Mouse (Mus musculus) ovary, postnatal 14 days (tissue): ENCODE measurements around the gene Scn8a.

Source experiments
- DNase-seq: peaks from one replicate; pipeline ENCODE4 v3.0.0; 2022; ENCODE audit warnings: low spot score

Gene Scn8a

DNA sequence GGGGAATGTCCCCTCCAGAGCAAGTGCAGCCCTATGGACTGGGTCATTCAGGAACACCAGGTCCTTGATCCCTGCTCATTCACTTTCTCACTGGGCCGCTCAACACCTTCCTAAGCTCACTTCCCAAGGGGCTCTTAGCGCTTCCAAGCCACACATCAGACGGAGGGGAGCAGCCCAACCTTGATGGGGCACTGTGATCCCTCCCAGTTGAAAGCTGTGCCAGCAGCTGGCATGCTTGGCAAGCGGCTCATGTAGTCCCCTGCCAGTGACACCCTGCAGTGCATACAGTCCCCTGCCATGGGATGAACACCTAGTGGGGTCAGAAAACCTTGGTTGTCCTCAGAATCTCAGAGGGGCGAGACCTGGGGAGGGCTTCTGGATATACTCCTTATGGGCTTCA is 204.4 kb downstream of the Scn8a start:
- DNase-seq, result no peak

DNA sequence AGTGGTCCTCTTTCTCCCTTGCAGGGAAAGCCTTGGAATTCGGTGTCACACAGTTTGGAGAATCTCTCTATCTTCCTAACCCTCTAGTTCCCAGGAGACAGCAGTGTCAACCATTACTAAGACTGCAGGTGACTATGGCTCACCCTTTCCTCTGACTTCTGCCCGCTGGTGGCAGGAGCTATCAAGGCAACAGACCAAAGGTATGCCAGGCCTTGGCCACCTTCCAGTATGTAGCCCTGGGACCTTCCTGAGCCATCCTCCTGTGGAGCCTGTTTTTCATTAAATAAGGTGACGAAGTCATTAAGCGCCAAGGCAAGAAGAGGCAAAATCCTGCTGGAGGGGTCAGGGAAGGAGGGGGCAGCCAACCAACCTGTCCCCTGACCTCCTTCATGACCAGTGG is 205.5 kb downstream of the Scn8a start:
- DNase-seq, result no peak

DNA sequence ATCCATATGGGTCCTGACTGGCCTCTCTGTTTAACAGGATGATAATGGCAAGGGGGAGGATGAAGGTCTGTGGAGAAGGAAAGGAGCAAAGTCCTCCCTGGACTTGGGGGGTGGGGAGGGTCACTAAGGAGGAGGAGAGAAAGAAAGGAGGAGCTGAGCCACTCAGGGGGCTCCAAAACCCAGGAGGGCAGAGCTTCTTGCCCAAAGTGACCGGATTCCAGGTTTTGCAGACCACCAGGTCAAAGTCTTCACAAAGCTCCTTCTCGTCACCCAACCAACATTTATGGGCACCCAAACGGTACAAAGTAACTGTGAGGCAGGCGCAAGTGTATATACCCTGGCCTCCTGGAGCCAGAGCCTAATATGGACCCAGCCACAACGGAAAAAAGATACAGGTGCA is 206.0 kb downstream of the Scn8a start:
- DNase-seq, result no peak

DNA sequence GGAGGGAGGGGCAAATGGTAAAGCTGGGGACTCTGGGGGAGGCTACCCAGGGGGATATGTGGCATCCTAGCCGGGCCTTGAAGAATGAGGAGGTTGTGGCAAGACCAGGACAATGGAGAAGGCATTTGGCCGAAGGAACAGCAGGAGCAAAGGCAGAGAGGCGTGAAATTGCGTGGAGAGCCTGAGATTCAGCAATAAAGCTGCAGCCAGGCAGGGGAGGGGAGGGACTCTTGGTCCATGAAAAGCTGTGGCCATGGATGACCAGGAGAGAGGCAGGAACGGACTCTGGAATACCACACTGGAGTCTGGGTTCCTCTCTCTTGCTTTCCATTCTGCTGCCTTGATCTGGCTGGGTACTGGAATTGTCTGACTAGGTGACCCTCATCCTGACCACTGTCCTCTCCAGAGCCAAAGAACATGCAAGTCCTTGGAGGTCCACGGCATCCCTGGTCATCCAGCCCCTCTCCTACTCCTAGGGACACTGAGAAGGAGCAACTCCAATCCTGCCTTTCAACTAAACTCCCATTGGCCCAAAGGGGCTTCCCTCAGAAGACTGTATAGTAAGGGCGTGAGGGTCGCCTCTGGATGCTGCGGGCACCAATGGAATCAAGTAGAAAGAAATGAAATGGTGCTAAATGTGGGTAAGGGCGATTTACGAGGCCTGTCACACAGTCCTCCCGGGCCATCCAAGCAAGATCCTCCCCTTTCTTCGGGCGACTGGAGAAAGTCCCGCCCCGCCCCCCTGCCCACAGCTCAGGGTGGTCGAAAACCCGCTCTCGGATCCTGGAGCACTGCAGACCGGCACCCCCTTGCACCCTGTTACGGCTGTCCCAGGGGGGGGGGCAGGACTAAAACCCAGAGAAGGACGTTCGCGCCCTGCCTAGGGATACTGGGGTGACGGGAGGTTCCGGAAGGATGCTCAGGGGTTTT is 206.7 kb downstream of the Scn8a start:
- DNase-seq, result no peak

DNA sequence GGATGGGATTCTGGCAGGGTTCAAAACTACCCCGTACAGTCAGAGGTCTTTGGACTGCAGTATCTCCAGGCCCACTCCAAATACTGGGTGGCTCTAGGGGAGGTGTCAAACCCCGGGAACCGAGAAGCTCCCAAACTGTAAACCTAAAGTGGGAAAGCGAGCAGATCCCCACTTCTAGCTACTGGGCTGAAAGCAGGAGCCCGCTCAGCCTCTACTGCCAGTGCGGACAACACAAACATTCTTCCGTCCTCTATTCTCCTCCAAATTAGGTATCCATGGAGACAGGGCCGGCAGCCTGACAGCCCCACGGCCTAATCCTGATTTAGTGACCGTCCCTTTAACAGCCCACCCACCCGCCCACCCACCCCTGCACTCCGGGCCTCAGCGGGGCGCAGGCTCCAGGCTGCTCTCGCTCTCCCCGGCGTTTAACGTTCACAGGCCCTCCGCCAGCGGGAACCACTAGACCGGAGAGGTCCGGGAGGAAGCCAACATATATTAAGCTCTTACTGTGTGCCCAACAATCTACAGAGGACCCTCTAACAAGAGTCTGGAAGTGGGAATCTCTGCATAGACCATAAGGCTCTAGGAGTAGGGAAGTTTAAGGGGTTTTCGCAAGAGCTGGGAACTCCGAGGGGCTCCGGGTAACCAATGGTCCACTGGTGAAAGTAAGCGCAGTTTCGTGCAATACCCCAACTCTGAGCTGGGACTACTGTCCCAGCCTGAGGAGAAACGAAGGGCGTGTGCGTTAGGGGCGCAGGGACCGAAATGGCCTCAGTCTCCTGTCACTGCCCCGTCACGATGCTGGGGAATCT is 207.5 kb downstream of the Scn8a start:
- no peak for DNase-seq

DNA sequence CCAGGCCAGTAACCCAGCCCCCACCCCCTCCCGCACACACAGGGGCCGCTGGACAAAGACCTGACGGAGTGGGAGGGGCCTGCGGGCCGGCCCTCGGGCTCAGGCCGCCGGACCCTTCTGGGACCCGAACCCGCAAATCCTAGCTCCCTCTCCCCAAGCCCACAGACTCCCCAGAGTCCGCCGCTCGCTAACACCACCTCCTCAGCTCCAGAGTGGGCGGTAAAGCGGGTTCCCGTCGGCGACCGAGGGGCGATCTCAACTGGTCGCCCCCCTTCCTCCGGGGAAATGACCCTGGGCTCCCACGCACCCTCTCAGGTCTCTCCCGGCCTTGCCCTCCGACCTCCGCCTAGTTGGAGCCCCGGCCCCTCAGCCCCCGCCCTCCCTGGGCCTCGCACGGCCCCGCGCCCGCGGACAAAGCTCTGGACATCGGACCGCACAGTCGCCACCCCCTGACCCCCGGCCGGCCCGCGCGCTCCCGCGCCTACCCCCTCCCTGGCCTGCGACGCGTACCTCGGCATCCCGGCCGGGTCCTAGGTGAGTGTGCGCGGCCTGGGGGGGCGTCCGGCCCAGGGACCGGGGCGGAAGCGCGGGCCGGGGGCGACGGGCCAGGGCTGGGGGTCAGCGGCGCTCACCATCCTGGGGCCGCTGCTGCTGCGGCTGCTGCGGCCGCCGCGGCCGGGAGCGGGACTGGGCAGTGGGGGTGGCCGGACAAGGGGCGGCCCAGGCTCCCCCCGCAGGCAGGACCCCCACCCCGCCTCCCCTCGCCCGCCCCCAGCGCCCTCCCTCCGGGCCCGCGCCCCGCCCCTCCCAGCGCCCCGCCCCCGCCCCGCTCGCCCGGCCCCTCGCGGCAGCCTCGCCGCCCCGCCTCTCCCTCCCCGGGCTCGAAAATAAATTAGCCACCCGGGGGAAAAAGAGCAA is 208.4 kb downstream of the Scn8a start, which contains the start of gene Fignl2:
Gene Fignl2 (minus strand): TSS at position 755 of the 918 bp plus-strand sequence.
- DNase-seq, result peak; percentile 36

DNA sequence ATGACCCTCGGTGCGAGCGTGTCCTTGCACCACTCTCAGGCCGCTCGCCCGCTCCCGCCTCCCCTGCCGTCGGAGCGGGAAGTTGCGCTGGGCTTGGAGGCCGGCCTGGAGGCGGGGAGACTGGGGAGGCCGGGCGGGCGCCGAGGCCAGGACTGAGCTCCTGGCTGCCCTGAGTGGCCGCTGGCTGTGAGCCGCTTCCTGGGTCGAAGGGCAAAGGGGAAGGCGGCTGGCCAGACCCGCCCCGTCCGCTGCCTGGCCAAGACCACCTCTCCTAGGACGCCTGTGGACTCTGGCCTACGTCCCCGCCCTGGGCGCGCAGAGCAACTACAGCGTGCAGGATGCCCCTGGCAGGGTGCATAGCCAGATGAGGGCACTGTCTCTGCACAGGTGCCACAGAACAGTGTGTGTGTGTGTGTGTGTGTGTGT is 209.1 kb downstream of the Scn8a start:
- DNase-seq, result peak; percentile 86

DNA sequence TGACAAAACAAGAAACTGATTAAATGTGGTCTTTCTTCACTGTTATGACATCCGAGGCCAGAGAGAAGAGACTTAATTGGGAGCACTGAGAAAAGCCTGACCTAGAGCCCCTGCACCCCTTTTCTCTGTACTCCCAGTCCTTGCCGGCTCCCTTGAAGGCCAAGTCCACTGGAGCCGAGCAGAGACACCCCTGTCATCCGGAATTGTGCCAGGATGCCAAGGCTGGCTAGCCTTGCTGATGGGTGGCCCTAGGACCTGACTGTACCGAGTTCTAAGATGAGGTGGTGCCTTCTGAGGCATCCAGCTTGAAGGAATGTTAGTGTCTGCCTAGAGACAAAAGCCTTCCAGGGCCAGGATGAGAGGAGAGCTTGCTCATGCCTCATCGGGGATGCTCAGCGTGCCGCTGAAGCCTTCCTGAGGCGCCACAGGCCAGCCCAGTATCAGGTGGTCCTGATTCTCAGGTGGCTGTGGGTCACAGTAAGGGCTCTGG is 210.4 kb downstream of the Scn8a start:
- DNase-seq, result no peak

DNA sequence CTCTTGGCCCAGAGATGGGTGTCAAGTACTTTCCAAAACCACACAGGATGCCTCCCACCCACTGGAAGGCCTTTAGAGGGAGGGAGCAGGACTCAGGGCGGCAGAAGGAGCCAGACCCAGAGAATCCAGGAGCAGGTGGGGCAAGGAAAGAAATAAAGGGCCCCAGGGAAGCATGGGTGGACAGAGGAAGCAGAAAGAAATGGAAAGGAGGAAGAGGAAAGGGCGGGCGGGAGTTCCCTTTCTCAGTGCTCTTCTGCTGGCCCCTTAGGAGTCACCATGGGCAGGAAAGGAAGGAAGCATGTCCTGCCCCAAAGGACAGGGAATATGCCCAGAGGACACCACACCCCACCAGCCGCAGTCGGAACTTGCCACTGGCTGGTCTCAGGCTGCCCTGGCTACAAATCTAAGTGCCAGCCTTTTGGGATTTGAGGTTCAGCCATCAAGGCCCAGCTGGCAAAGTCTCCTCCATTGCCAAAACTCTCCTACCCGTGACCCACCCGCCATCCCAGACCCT is 211.4 kb downstream of the Scn8a start:
- DNase-seq, result no peak

DNA sequence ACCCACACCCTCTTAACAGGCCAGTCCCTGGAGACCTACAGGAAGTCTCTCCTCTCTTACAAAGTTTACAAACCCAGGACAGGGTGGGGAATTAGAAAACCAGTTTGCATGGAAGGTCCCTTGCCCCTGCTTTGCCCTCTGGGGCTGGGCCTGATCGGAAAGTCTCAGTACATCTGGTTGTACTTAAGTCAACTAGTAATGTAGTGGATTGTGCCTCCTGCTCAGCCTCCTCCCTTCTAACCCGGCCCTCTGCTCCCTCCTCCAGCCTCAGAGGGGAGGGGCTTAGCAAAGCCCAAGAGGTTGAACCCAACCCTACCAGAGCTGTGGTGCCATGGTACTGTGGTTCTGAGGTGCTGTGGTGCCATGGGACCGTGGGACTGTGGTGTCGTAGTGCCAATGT is 212.6 kb downstream of the Scn8a start:
- no peak for DNase-seq

DNA sequence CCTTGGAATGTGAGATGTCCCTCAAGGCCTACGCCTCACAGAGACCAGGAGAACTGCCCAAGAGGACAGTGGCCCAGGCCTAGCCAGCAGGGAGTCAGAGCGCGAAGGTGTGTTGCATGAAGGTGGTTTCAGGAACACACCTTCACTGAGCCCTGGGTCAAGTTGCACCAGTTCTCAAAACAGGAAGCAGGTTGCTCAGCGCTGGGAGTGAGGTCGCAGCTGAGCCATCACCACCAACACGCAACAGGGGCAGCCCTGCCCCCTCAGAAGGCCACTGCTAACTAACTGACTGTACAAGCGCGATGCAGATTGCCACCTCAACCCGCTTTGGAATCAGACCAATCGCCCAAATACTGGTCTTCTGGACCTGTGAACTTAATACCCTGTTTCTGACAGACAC is 214.8 kb downstream of the Scn8a start:
- DNase-seq, result no peak

DNA sequence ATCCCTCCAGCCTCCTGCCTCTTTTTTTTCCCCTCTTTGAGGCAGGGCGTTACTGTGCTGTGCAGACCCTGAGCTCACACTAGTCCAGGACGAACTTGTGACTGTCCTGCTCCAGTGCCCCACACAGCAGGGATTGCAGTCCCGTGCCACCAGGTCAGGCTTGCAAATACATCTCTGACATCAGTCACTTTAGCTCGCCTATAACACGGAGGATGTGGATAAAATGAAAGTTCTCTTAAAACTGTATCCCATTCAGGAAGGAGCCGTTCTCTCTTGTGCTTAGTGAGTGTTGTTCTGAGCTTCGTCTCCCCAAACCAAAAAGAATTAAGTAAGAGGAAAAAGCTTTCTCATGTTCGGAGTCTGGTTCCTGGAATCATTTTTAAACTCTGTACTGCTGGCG is 216.8 kb downstream of the Scn8a start:
- DNase-seq, result no peak

DNA sequence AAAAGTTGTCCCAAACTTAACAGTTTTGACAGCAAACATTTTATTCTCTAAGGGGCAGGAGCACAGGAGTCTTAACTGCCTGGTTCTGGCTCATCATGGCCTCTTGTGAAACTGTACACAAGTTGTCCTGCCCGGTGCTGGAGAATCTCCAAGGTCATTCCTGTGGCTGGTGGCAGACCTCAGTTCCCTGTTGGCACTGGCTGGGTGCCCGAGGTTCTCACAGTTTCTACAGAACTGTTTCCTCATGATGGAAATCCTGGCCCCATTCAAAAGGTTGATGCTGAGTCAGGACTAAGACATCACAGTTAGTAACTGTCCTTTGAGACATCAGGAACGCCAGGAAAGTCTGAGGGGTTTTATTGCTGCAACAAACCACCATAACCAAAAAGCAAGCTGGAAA is 217.3 kb downstream of the Scn8a start:
- DNase-seq, result no peak

DNA sequence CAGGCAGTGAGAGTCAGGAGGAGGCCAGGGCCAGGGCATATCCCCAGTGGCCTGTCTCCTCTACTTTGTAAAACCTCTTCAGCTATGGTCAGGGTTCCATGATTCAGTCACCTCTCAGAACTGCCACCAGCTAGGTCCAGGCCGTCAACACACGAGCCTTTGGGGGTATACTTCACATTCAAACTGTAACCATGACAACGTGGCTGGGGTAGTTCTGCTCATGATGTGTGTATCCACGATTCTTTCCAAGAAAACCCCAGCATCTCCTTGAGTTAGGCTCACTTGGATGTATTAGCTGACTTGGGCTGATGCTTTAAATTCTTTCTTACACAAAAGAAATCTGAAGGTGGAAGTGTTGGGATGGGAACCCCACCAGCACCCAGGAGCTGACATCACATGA is 218.6 kb downstream of the Scn8a start:
- no peak for DNase-seq

DNA sequence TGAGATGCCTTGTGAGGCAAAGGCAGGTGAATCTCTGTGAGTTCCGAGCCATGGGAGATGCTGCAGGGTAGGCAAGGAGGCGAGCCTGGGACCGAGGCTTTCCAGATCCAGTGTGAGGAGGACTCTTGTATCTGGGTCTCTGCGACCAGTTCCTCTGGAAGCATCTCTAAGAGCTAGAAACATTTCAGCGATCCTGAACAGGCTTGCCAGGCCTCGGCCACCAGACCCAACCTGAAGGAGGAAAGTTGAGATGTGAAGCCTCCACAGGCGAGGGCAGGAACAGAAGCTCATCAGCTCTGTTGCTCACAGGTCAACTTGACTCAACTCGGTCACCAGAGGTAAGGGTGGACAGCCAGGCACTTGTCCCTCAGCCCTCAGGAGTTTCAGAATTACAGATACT is 221.9 kb downstream of the Scn8a start:
- no peak for DNase-seq

DNA sequence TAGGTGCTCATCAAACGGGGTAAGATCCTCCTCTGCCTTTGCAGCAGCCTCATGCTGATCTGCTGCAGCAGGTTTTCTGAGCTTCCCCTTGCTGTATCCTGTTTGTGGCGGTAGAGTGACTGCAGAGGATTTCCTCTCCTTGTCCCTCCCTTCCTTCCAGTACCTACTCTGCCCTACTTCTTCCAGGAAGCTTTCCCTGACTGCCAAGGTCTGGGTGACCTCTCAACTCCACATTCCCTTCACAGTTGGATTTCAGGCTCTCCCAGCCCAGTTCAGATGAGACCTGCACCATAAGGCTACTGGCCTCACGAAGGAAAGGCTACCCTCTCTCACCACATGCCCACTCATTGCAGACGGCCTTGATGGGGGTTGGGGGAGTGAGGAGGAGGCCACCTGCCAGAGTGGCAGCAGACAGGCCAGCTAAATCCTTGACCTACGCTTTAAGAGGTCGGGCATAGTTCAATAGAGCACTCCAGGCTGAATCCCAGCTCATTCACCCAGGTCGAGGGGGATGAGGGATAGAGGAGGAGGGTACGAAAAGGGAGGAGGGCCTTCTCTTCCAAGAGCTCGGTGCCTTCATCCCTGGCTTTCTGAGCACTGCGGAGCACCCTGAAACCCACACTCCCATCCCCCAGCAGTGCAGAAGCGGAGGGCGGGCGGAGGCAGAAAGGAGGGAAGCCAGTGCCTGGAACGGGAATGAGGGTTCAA is 222.6 kb downstream of the Scn8a start:
- no peak for DNase-seq

DNA sequence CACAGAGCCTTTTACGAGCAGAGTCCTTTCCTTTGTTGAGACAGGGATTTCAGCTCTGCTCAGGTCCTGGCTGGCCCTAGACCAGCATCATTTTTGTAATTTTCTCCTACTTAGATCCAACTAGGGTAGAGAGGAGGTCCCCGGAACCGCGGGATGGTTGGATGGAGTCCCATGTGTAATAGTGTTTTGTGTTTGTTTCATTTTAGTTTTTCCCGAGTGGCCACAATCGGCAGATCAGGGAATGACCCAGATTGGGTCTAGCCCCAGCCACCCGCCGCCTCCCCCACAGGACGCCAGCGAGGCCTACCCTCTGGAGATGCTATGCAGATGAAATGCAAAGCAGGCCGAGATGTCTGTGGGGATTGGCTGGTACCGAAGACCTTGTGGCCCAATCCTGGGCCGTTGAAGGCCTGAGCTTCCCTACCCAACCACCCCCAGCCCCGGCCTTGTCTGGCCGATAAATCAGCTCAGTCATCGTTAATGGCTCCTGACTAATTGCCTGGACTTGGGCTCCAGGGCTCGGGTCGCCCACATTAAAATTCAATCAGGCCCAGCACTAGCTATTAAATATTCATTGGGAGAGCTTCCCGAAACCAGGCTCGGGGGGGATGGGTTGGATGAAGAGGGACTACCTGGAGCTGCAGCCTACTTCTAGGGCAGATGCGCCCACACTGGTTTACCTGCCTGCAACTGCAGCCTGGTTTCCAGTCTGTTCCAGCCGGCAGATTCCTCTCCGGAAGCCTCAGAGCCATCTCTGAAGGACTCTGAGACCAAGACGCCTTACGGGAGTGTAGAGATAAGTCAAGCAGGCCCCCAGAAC is 223.4 kb downstream of the Scn8a start:
- DNase-seq, result peak; percentile 29

DNA sequence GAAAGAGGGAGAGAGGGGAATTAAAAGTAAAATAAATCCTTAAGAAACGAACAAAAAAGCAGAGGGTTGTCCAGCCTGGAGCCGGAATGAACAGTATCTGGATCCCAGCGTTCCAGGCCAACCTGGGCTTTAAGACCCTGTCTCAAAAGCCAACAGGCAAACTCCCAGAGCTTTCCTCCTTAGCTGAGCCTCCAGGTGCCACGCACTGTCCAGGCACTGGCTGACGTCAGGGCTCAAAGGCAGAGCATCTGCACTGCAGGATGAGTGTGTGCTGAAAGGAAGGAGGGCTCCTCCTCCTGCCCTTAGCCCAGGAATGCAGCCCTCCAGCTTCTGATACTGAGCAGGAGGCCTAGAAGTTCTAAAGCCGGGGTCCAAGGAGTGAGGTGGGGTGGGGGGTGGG is 224.3 kb downstream of the Scn8a start:
- no peak for DNase-seq

DNA sequence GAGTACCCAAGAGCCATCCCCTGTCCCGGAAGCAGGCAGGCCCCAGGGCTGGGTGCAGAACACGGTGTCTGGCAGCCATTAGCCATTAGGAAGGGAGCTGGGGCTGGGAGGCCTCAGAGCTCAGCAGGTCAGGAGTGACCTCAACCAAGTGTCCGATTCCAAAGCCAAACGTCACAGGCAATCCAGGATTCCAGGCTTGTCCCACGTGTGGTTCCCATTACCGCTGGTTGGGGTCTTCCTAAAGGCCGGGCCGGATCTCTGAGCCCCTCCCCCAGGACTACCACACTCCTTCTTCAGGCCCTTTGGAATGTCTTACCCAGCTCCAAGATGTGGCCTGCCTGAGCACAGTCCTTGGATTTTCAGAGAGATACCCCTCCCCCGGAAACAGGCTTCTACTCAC is 225.3 kb downstream of the Scn8a start:
- no peak for DNase-seq

DNA sequence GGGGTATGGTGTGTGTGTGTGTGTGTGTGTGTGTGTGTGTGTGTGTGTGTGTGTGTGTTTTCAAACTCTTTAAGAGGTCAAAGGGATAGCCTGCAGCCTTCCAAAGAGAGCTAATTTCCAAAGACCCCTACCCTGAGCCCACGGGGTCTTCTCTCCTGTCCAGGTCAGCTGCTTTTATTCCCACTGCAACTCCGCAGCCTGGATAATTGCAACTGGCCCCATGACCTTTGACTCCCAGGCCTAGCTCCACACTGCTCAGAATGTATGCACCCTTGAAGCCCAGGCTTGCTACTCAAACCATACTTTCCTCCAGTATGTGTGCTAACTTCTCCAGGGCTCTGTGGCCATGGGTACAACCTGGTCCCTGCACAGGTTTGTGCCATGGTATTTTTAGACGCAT is 225.7 kb downstream of the Scn8a start:
- DNase-seq, result no peak
